Mouse (Mus musculus) forebrain, embryonic 14.5 days (tissue): Measurements from ENCODE around the gene Gm20388. TPM values are rescaled to one million over a fixed set of nuclear protein-coding genes. Genes with fewer than 3 reads are reported as not detected.

ENCODE experiments used
- ATAC-seq: fragments of 200-750 bp; cut with Nextera tagmentation; 2 replicates; pipeline ENCODE4 v1.8.0; 2017; ENCODE audit warnings: mild to moderate bottlenecking, moderate library complexity
- DNase-seq: peaks from one replicate; pipeline ENCODE4 v3.0.0-alpha.2; 2015; ENCODE audit warnings: low spot score
- H3K27ac ChIP-seq: fragments of 300-500 bp; sonication (generic); 2 replicates; pipeline ENCODE4 v1.5.1; 2014; ENCODE audit warnings: low read depth, mild to moderate bottlenecking, control low read depth, low read length, moderate library complexity
- H3K27me3 ChIP-seq: fragments of 300-500 bp; sonication (generic); replicated peaks from 2 replicates; pipeline ENCODE4 v1.6.1; 2014; ENCODE audit warnings: low read length, control low read depth, mixed read lengths; ENCODE audit not compliant: control insufficient read depth, insufficient read depth
- H3K36me3 ChIP-seq: fragments of 300-500 bp; sonication (generic); 2 replicates; pipeline ENCODE4 v1.6.1; 2014; ENCODE audit warnings: low read length, control low read depth; ENCODE audit not compliant: control insufficient read depth, insufficient read depth
- H3K4me1 ChIP-seq: fragments of 300-500 bp; sonication (generic); 2 replicates; pipeline ENCODE4 v1.6.1; 2014; ENCODE audit warnings: antibody characterized with exemption, low read length, control low read depth; ENCODE audit not compliant: control insufficient read depth, insufficient read depth
- H3K4me2 ChIP-seq: fragments of 300-500 bp; sonication (generic); 2 replicates; pipeline ENCODE4 v1.6.1; 2014; ENCODE audit warnings: mild to moderate bottlenecking, control low read depth, low read length
- H3K4me3 ChIP-seq: fragments of 300-500 bp; sonication (generic); 2 replicates; pipeline ENCODE4 v1.5.1; 2014; ENCODE audit warnings: low read depth, low read length, control low read depth
- H3K9ac ChIP-seq: fragments of 300-500 bp; sonication (generic); 2 replicates; pipeline ENCODE4 v1.6.1; 2014; ENCODE audit warnings: mild to moderate bottlenecking, low read length, control low read depth, moderate library complexity
- H3K9me3 ChIP-seq: fragments of 300-500 bp; sonication (generic); replicated peaks from 2 replicates; pipeline ENCODE4 v1.6.1; 2016; ENCODE audit warnings: low read length, control low read depth, mixed read lengths; ENCODE audit not compliant: control insufficient read depth
- WGBS: fragments of 180-500 bp; shearing (Covaris S2); extraction: QIAGEN DNeasy Blood & Tissue Kit; methylation state at CpG from one replicate; pipeline ENCODE4 v1.1.7; 2014; 5-methylcytosine and 5-hydroxymethylcytosine counted together
- polyA plus RNA-seq: library from polyadenylated mRNA; unstranded; fragments of >200 nt; fragmentation: Nextera tagmentation; extraction: Ambion mirVana; gene quantifications from 2 replicates; pipeline ENCODE4 v1.2.1, GENCODE M21; 2014

Gene Gm20388
- polyA plus RNA-seq, 1 experiment from 2014 or later, result 7.4 TPM

GRCm38 (mm10) chr8:120512326-120512725, 601.7 kb downstream of the Gm20388 start:
- DNase-seq, result no peak
- no peaks in the 10 kb centered on the region for H3K9me3 ChIP-seq
- ATAC-seq, result no peak
- no peaks in the 10 kb centered on the region for H3K36me3 ChIP-seq
- no peak overlapping the region; the same call in 1 of the 2 replicates for H3K4me2 ChIP-seq
- H3K9ac ChIP-seq, result no peak overlapping the region
- 27% methylated on average over 11 of the region's 11 CpGs for WGBS
- H3K4me3 ChIP-seq, result no peak overlapping the region
- no peaks in the 10 kb centered on the region for H3K27me3 ChIP-seq
- H3K4me1 ChIP-seq, result peaks cover 93% of the 10 kb centered on the region
- peak overlapping the region; percentile 96 for H3K27ac ChIP-seq

DNA sequence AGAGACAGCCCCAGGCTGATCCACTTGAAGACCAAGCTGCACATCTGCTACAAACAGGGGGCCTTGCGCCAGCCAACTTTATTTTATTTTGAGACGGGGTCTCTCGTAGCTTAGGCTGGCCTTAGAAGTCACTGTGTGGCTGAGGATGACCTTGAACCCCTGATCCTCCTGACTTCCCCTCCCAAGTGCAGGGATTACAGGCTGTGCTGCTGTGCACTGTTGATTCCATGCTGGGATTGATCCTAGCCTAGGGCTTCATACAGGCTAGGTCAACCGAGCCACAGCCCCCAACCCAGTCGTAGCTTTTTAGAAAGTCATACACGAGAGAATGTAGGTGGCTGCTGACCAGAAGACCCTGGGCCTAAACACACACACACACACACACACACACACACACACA, 602.5 kb downstream of the Gm20388 start:
- Histone ChIP-seq H3K27me3 (no peaks in the 10 kb centered on the region), H3K9me3 (no peaks in the 10 kb centered on the region), H3K4me2 (peak overlapping the region; percentile 2; the same call in 1 of the 2 replicates), H3K9ac (peak overlapping the region; percentile 50; the same call in 1 of the 2 replicates), H3K4me1 (peaks cover 93% of the 10 kb centered on the region), H3K4me3 (no peak overlapping the region), H3K27ac (peak overlapping the region; percentile 96), H3K36me3 (no peaks in the 10 kb centered on the region)
- no peak for DNase-seq
- 29% methylated on average over 6 of the region's 6 CpGs for WGBS
- no peak for ATAC-seq

DNA sequence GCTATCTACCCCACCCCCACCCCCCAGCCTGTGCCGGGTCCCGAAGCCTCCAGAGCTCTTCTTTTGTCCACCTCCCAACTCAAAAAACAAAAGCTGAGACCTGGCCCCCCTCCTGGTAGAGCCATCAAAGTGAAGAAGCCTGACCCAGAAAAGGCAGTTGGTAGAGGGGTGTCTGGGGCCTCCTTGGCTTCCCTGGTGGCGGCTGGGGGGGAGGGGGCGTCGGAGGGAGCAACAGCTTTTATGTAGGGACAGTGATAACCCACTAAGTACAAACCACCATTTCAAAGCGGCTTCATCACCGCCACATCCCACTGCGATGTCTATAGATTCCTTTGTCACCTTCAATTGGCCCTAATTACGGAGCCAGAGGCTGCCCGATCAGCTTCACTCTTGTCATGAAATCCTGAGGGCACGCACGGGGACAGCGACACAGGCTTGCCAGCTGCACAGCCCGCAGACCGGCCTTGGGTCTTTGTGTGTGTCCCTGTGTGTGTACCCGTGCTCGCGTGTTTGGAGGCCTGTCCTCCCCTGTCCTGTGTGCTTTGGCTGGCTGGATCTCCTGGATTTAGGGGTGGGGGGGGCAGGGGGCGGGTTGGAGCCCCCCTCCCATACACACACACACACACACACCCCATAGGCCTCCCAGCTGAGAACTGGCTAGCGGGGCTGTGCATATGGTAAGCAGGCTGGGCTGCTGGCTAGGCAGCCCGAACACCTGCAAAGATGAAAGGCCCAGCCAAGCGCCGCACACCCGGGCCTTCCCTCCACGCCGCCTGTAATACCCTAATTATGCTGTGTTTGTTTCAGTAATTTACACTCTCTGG, 603.2 kb downstream of the Gm20388 start:
- H3K4me3 ChIP-seq, result no peak overlapping the region
- WGBS, result 5% methylated on average over 25 of the region's 26 CpGs
- H3K9ac ChIP-seq, result peak overlapping the region; percentile 50
- H3K4me2 ChIP-seq, result peak overlapping the region; percentile 37
- H3K9me3 ChIP-seq, result no peaks in the 10 kb centered on the region
- peak overlapping the region; percentile 96 for H3K27ac ChIP-seq
- H3K36me3 ChIP-seq, result no peaks in the 10 kb centered on the region
- H3K4me1 ChIP-seq, result peaks cover 91% of the 10 kb centered on the region
- H3K27me3 ChIP-seq, result no peaks in the 10 kb centered on the region
- DNase-seq (peak; percentile 86), ATAC-seq (peak; percentile 78)

GRCm38 (mm10) chr8:120515214-120515613, 604.6 kb downstream of the Gm20388 start:
- Histone ChIP-seq H3K9me3 (no peaks in the 10 kb centered on the region), H3K27me3 (no peaks in the 10 kb centered on the region), H3K9ac (no peak overlapping the region), H3K4me2 (no peak overlapping the region), H3K27ac (no peak overlapping the region; the same call in 1 of the 2 replicates), H3K4me3 (no peak overlapping the region), H3K36me3 (no peaks in the 10 kb centered on the region), H3K4me1 (peaks cover 90% of the 10 kb centered on the region)
- 94% methylated on average over 2 of the region's 2 CpGs for whole genome bisulfite sequencing
- ATAC-seq, result no peak
- no peak for DNase-seq

DNA sequence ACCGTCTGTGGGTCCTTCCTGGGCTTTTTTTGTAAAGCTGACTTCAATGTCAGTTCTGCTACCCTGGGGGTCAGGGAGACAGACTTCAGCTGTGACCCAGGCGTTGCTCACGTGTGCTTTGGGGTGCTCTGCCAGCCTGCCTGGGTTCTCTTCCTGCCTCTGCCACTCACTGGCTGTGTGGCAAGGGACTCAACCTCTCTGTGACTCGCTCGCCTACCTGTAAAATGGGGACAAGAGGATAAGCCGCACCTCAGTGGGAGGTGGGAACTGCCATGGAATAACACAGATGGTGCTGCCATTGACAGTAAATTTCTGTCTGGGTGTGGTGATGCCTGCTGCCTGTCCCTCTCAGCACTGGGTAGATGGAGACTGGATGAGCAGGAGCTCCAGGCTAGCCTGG, 605.0 kb downstream of the Gm20388 start:
- 89% methylated on average over 6 of the region's 6 CpGs for WGBS
- Histone ChIP-seq H3K27me3 (no peaks in the 10 kb centered on the region), H3K36me3 (no peaks in the 10 kb centered on the region), H3K9me3 (no peaks in the 10 kb centered on the region), H3K4me1 (peaks cover 91% of the 10 kb centered on the region), H3K4me3 (no peak overlapping the region), H3K4me2 (no peak overlapping the region), H3K27ac (no peak overlapping the region; the same call in 1 of the 2 replicates), H3K9ac (no peak overlapping the region)
- ATAC-seq, result no peak
- DNase-seq, result no peak

GRCm38 (mm10) chr8:120516182-120516755, 605.6 kb downstream of the Gm20388 start:
- DNase-seq (peak; percentile 78), ATAC-seq (no peak)
- Histone ChIP-seq H3K4me3 (no peak overlapping the region), H3K4me1 (peaks cover 91% of the 10 kb centered on the region), H3K9me3 (no peaks in the 10 kb centered on the region), H3K9ac (no peak overlapping the region), H3K27me3 (no peaks in the 10 kb centered on the region), H3K36me3 (no peaks in the 10 kb centered on the region), H3K4me2 (peak overlapping the region; percentile 20; the same call in 1 of the 2 replicates), H3K27ac (peak overlapping the region; percentile 15; the same call in 1 of the 2 replicates)
- WGBS, result 13% methylated on average over 12 of the region's 12 CpGs

DNA sequence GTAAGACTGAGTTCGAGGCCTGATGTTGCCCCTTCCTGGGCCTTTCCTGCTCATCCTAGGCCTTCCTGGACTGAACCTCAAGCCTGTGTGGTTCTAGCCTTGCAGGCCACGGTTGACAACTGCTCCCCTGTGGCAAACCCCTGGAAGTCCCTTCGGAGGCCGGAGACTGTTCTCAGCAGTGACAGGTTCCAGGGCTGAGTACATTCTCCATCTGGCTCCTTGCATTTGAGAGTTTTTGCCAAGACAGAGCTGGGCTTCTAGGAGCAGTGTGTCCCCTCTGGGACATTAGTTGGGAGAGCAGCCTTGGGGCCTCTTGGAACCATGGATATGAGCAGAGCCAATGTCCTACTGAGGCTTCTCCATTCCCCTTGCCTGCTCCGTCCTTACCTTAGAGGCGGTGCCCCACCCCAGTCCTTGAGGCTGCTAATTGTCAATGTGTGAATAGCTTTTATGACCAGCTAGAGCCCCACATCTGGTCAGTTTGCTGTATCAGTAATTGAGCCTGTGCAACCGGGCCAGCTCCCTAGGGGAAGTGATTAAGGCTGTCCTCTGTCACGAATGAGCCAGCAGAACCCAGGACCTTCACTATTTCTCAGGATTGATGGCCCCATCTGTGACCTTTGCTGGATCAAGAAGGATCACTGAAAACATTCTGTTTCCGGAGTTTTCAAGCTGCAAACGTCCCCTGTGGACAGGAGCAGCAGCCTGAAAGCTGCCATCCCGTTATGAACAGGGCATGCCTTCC, 607.2 kb downstream of the Gm20388 start:
- Histone ChIP-seq H3K9me3 (no peaks in the 10 kb centered on the region), H3K36me3 (no peaks in the 10 kb centered on the region), H3K4me1 (peaks cover 89% of the 10 kb centered on the region), H3K4me3 (no peak overlapping the region), H3K4me2 (no peak overlapping the region), H3K27ac (peak overlapping the region; percentile 39; the same call in 1 of the 2 replicates), H3K9ac (no peak overlapping the region), H3K27me3 (no peaks in the 10 kb centered on the region)
- 45% methylated on average over 11 of the region's 11 CpGs for WGBS
- no peak for DNase-seq
- no peak for ATAC-seq

DNA sequence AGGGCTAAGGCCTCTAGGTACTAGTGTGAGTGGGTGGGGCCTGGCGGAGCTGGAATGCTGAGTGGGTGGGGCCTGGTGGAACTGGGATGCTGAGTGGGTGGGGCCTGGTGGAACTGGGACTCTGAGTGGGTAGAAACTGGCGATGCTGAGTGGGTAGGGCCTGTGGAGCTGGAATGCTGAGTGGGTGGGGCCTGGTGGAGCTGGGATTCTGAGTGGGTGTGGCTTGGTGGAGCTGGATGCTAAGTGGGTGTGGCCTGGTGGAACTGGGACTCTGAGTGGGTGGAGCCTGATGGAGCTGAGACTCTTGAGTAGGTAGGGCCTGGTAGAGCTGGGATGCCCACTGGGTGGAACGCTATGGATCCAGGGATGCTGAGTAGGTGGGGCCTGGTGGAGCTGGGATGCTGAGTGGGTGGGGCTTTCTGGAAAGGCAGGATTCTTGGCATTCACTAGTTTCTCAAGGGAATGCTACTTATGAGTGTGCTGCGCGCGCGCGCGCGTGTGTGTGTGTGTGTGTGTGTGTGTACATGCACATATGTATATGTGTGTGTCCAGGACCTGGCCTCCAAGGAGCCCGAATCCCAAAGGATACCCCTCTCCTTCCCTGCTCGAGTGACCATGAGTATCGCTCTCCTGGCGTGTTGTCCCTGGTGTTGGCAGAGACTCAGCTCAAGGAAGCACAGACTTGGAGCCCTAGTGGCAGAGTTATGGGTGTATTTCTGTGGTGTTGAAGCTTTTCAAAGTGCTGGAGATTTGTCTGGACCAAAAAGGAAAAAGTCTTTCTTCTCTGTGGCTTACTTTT, 608.3 kb downstream of the Gm20388 start:
- no peak for DNase-seq
- H3K27ac ChIP-seq, result no peak overlapping the region
- no peaks in the 10 kb centered on the region for H3K36me3 ChIP-seq
- H3K9ac ChIP-seq, result no peak overlapping the region
- no peaks in the 10 kb centered on the region for H3K9me3 ChIP-seq
- H3K4me1 ChIP-seq, result peaks cover 85% of the 10 kb centered on the region
- 59% methylated on average over 14 of the region's 14 CpGs for WGBS
- no peak for ATAC-seq
- H3K4me3 ChIP-seq, result no peak overlapping the region
- H3K27me3 ChIP-seq, result no peaks in the 10 kb centered on the region
- H3K4me2 ChIP-seq, result no peak overlapping the region
